Mouse (Mus musculus) lung, adult 2 months (tissue): ENCODE results near the gene Runx2. TPM values are rescaled to one million over a fixed set of nuclear protein-coding genes. Genes with fewer than 3 reads are reported as not detected.

Experiments used
- DNase-seq: peaks from one replicate; pipeline ENCODE4 v3.0.0; 2022
- H3K4me1 ChIP-seq: fragments of 200-500 bp; 2 replicates; pipeline ENCODE4 v1.6.1; 2011; ENCODE audit warnings: low read length; ENCODE audit not compliant: control insufficient read depth, insufficient read depth
- H3K4me3 ChIP-seq: fragments of 200-500 bp; replicated peaks from 2 replicates; pipeline ENCODE3; 2011; ENCODE audit warnings: low read depth, mild to moderate bottlenecking, control low read depth, low read length; ENCODE audit errors: extremely low read depth
- CTCF ChIP-seq: fragments of 200-500 bp; IDR thresholded peaks from 2 replicates; pipeline ENCODE4 v1.5.1; 2011; ENCODE audit warnings: mild to moderate bottlenecking, low read length, control low read depth; ENCODE audit not compliant: insufficient read depth
- POLR2A ChIP-seq: fragments of 200-500 bp; IDR thresholded peaks from 2 replicates; pipeline ENCODE4 v1.6.1; 2011; ENCODE audit warnings: low read depth, mild to moderate bottlenecking, control low read depth, low read length, borderline replicate concordance; ENCODE audit errors: extremely low read depth
- WGBS: fragments of 180-500 bp; shearing (Covaris S2); methylation state at CpG from one replicate; pipeline ENCODE4 v1.1.7; 2018; 5-methylcytosine and 5-hydroxymethylcytosine counted together
- polyA plus RNA-seq: library from polyadenylated mRNA; depleted of rRNA; stranded (reverse); fragments of >200 nt; gene quantifications from 2 replicates; pipeline ENCODE4 v1.2.3, GENCODE M21; 2012

The Runx2 gene
- polyA plus RNA-seq, 1 experiment: 6.7 TPM

DNA sequence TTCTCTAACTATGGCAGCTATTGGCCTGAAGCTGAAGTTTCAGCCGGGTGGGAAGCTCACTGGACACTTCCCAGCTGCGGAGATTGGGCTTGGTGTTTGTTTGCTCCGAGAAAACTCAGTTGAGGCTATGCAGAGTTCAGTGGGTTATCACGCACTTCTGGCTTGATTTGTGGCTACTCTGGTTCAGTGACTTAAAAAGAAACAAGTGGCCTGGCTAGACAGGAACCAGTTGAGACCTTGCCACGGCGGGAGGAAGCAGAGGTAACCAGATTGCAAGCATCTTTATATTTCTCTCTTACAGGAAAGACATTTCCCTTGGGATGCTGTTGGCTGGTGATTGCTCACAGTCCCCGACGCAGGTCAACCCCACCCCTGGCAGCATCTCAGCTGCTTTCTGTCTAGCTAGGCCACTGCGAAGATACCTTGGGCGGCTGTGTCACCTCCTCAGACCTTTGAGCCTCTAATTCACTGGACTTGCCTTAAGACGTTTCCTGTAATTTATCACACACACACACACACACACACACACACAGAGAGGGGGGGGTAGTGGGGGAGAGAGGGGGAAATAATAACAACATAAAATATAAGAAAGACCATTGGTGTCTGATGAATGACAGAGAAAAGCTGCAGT is 324.3 kb downstream of the Runx2 start:
- TF ChIP-seq CTCF (no peak), POLR2A (no peak)
- no peaks in the 10 kb centered on the region for H3K4me1 ChIP-seq
- 27% methylated on average over 11 of the region's 11 CpGs for WGBS
- H3K4me3 ChIP-seq: no peak overlapping the region
- DNase-seq: no peak

DNA sequence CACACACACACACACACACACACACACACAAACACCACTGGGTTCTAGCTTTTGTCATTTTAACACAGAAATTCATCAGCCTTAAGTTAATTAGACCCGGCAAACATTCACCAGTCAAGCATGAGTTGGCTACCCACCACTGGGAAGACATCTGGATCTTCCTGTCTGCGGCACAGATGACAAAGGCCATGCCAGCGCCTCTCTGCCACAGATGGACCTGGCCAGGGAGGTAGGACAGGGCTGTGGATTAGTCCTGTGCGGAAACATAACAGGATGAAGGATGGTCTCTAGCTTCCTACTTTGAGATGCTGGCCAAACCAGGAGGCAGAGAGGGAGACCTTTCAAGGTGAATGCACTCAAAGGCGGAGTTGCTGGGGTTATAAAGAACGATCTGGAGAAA is 325.3 kb downstream of the Runx2 start:
- Histone ChIP-seq H3K4me3 (no peak overlapping the region), H3K4me1 (no peaks in the 10 kb centered on the region)
- no peak for DNase-seq
- WGBS: 86% methylated on average over 6 of the region's 6 CpGs
- TF ChIP-seq POLR2A: no peak
- no peak for TF ChIP-seq CTCF

DNA sequence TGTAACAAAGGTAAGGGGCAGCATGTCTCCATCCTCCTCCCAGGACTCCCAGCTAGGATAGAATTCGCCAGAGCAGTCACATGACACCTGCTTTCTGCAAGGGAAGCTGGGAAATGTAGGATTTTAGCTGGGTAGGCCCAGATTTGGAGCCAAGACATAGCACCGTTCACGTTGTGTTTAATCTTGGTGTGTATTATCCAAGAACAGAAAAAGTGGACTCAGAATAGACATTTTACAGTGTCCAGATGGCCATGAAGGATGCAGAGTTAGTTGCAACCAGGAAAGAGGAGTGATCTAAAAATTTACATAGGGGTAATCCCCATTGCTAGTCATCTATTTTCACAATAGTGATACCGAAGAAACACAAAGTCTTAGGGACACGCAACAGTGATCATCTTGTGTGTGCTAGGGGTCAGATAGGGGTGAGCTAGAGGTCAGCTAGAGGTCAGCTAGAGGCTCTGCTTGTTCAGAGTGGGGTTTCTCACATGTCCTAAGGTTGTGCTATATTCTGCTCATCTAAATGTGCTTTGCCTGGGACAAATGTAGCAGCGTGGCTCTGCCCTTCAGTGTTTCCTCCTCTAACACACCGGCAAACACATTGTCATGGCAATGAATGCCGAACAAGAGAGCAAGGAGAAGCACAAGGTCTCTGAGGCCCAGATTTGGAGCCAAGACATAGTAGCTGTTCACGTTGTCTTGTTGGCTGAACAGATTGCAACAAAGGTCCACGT is 326.9 kb downstream of the Runx2 start:
- Histone ChIP-seq H3K4me3 (no peak overlapping the region), H3K4me1 (no peaks in the 10 kb centered on the region)
- no peak for DNase-seq
- 86% methylated on average over 10 of the region's 10 CpGs for WGBS
- no peak for TF ChIP-seq CTCF
- TF ChIP-seq POLR2A: no peak

DNA sequence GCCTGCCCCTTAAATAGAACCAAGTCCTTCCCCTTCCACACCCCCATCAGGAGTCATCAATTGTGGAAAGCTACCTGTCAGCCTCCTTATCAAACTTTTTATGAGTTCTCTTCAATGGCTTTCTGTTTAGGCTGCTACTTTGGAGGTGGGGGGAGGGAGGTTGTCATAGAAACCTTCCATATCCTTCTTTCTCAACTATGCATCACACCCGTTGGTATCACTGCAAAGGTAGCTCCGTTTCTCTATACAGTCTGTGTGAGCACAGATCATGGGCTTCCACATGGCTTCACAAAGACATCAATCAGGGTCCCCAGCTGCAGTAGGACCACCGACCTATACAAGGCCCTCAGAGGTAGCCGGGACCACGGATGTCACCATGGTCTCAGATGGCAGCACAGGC is 329.3 kb downstream of the Runx2 start:
- H3K4me3 ChIP-seq: no peak overlapping the region
- 81% methylated on average over 5 of the region's 5 CpGs for WGBS
- no peak for TF ChIP-seq POLR2A
- TF ChIP-seq CTCF: no peak
- no peak for DNase-seq
- no peaks in the 10 kb centered on the region for H3K4me1 ChIP-seq

DNA sequence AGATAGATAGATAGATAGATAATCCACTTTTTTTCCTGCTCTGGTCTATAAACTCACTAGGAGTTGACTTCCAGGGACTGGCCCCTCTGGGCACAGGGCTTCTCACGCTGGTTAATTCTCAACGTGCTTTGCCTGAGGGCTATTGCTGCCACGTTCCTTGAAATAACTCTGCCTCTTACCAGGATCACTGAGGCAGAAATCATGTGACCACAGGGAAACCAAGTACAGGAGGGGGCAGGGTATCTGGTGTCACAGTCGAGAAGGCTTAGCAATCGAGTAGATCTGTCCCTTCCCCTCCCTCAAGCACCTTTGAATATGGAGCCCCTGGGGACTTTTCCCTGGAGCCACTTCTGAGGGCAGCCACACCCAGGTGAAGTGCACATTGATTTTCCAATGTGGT is 334.7 kb downstream of the Runx2 start:
- Histone ChIP-seq H3K4me3 (no peak overlapping the region), H3K4me1 (no peaks in the 10 kb centered on the region)
- no peak for TF ChIP-seq CTCF
- no peak for TF ChIP-seq POLR2A
- no peak for DNase-seq
- WGBS: 49% methylated on average over 5 of the region's 5 CpGs

DNA sequence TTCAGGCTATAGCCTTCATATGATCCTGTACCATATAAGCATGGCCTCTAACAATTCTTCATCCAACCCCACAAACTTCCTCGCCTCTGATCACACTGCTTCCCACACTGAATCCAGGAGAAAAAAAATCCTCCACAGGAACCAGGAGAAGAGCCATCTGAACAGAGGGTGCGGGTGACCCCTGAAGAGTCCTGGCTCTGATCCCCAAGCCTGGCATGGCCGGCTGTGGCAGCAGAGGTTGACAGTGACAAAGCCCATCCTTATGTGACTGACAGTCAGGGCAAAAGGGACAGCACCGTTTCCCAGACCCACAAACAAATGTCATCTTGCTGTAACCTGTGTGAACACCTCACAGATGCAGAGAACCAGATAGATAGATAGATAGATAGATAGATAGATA is 335.1 kb downstream of the Runx2 start:
- no peak overlapping the region for H3K4me3 ChIP-seq
- no peak for TF ChIP-seq POLR2A
- TF ChIP-seq CTCF: no peak
- WGBS: 63% methylated on average over 4 of the region's 4 CpGs
- H3K4me1 ChIP-seq: no peaks in the 10 kb centered on the region
- no peak for DNase-seq

DNA sequence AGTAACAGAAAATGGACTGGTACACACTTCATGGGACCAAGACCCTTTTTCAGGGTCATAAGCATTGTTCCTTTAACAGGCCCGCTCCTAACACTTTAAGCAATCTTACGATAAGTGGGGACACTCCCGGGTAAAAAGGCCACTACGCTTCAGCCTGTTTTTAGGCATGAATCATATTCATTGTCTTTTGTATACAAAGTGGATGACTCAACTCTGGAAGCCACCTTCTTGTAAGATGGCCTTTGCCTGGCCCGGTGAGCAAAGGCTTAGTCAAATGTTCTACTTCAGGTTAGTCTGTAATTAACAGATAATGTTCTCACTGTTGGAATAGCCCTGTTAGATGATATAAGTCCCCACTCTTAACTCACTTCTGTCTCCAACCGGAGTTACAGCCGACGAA is 338.7 kb downstream of the Runx2 start:
- WGBS: 85% methylated on average over 8 of the region's 8 CpGs
- Histone ChIP-seq H3K4me1 (no peaks in the 10 kb centered on the region), H3K4me3 (no peak overlapping the region)
- DNase-seq: no peak
- TF ChIP-seq POLR2A: no peak
- TF ChIP-seq CTCF: no peak

DNA sequence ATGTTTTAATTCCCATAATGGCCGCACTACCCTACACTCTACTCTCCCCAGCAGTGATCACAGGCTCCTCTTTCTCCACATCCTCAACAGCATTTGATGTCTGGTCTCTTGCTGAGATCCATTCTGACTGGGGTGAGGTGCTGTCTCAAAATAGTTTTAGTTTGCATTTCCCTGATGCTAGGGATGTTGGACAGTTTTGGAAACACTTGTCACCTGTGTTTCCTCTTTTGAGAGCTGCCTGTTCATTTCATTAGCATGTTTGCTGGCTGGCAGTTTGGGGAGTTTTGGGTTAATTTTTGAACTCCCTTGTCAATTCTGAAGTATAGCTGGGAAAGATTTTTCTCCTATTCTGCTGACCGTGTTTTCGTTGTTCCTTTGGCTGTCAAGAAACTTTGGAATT is 340.3 kb downstream of the Runx2 start:
- DNase-seq: no peak
- 74% methylated on average over 3 of the region's 3 CpGs for WGBS
- no peak for TF ChIP-seq POLR2A
- TF ChIP-seq CTCF: no peak
- Histone ChIP-seq H3K4me3 (no peak overlapping the region), H3K4me1 (no peaks in the 10 kb centered on the region)

DNA sequence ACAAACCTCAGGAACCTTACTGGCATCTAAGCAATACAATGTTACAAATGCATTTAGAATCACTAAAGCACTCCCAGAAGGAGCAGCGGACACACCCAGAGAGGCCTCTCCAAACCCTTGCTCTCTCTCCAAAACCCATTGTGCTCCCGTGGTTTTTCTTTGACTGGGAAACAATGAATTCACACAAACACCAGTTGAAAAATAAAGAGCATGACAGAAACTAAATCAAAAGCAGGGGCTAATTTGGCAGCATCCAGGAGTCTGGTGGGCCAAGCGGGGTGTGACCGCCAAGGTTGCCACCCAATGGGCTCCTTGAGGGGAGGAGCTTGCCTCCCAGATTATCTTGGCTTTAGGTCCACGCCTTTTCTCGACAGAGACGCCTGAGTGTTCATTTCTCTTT is 341.9 kb downstream of the Runx2 start:
- no peaks in the 10 kb centered on the region for H3K4me1 ChIP-seq
- no peak for DNase-seq
- H3K4me3 ChIP-seq: no peak overlapping the region
- no peak for TF ChIP-seq CTCF
- TF ChIP-seq POLR2A: no peak
- 74% methylated on average over 7 of the region's 7 CpGs for WGBS

DNA sequence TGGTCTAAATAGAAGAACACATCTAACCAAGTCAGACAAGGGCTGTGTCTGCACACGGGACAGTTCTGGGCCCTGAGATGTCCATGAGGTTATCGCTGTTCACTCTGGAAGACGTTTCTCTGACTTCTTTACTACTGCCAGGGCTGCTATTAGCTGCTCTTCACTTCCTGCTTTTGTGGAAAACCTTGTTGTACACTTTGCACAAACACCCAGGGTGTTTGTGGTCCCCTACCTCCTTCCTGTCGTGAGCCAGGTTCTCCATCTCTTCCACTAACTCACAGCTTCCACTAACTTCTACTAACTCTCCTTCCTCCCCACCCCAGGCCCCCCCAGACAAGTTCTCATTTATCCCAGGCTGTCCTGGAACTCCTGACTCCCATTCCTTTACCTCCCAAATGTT is 350.9 kb downstream of the Runx2 start:
- no peaks in the 10 kb centered on the region for H3K4me1 ChIP-seq
- WGBS: 61% methylated on average over 4 of the region's 4 CpGs
- TF ChIP-seq POLR2A: no peak
- TF ChIP-seq CTCF: no peak
- H3K4me3 ChIP-seq: no peak overlapping the region
- DNase-seq: no peak
